Comparison of ENCODE assay signal across 9 mouse cellular contexts in the genomic region with DNA sequence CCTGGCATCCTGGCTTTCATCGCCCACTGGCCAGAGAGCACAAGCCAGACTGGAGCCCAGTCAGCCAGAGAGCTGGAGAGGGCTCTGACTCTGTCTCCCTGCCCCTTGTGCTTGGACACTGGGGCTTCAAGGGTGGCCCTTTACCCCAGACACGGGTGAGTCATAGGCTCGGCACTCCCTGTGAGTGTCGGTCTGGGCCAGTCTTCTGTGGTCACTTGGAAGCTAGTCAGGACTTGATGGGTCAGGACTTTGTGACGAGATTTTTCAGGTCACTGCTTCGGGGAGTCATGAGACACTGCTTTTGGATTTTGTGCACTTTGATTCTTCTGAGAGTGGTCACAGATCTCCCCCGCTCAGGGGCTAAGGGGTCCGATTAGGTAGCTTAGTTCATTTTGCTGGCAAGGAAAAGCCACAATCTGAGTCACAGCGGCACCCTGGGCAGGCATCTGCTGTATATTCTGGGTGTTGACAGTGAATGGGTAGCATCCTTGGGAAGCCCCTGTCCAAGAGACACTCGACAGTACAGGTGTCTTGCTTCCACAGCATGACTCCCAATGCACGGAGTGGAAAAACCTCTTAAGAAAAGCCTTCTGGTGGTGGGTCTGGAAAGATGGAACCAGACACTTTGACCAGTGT. TPM values are rescaled to one million over a fixed set of nuclear protein-coding genes. Genes with fewer than 3 reads are reported as not detected.
DNase-seq lines count a peak whose midpoint lies in the region; TF ChIP-seq lines count a peak whose summit lies in the region.
"Had no signal": no experiment of that assay in that cellular context is flagged by ENCODE, and none has a peak within 500 bp of the region (broad histone marks: within the 10 kb centered on the region; RNA-seq: fewer than 3 reads in every experiment).

No protein-coding gene starts in this region.

- H3ac ChIP-seq in myocyte (ENCODE audit: control insufficient read depth, insufficient read length): no peak overlapping the region

- peaks cover 36% of the 10 kb centered on the region for H3K36me3 ChIP-seq in myocyte (ENCODE audit: control insufficient read depth, insufficient read depth)

- H3K4me2 ChIP-seq in myocyte (ENCODE audit: low read depth): peak overlapping the region; percentile 71

- H3K79me2 ChIP-seq in myocyte (ENCODE audit: control insufficient read depth, insufficient read depth): no peaks in the 10 kb centered on the region

- intact Hi-C loops in gastrocnemius, postnatal 14 days (cut with DNase I; ENCODE audit: low total_unique reads): loop anchor here (5.0 kb wide), 1 partner anchor 331 kb away; no protein-coding TSS in a partner anchor

- TF ChIP-seq POLR2A in myocyte (IDR thresholded peaks at IDR 0.05; ENCODE audit: insufficient read length, low read depth): no peak

- DNase-seq in kidney, adult 8-10 months: peak; percentile 33 to 40
- no peak for DNase-seq in kidney, postnatal 4 days
- peak; percentile 54 for DNase-seq in MN1 (ENCODE audit: low spot score)
- DNase-seq in adrenal gland, postnatal 14 days: peak; percentile 65
- DNase-seq in ovary, postnatal 10 days (ENCODE audit: low spot score): no peak
- no peak for DNase-seq in gastrocnemius, postnatal 14 days
- DNase-seq: heart, postnatal 14 days; lung, adult 2 months had no signal

- H3K4me3 ChIP-seq in myocyte: no peak overlapping the region

- no peaks in the 10 kb centered on the region for H3K27me3 ChIP-seq in myocyte (ENCODE audit: control insufficient read depth, insufficient read depth, insufficient read length)

TF ChIP-seq in myocyte, 11 proteins besides CTCF, POLR2A, EP300 and RAD21:
- peak in 2 of 3 experiments; percentile 11 to 56 for TF ChIP-seq MYOD1 (IDR thresholded peaks at IDR 0.05; ENCODE audit: control insufficient read depth in 1 of 3, insufficient read length in 2 of 3, low read depth in 2 of 3)
- TF ChIP-seq TCF3 (IDR thresholded peaks at IDR 0.05; ENCODE audit: insufficient read length, low read depth): no peak
TF ChIP-seq in myocyte: peak in this region for 1.

RNA-seq across cellular contexts. Expression of a gene that starts 43.0 kb away (rescaled TPM):
- total RNA-seq in adrenal gland, postnatal 14 days (2021): 1.3 and 6.9 TPM in 2 replicates
- 0.95 TPM for polyA plus RNA-seq in myocyte (2012; fragmentation: generic; extraction: Trizol)
- total RNA-seq in gastrocnemius, postnatal 14 days (2021): 1 to 10 TPM; 1.2 to 1.5 TPM

RNA-seq across cellular contexts. Expression of a gene that starts 49.0 kb away (rescaled TPM):
- total RNA-seq in adrenal gland, postnatal 14 days (2021): 26.6 and 40.0 TPM in 2 replicates
- polyA plus RNA-seq in myocyte (2012; fragmentation: generic; extraction: Trizol): 86.2 TPM
- total RNA-seq in gastrocnemius, postnatal 14 days (2021): 10 to 100 TPM; 54.4 to 64.5 TPM

Comparison
In these comparisons a context has a peak if more than half of its experiments do, and no peak if none do; other contexts are left out.
1. DNase-seq: peak in kidney, adult 8-10 months (2 of 2), MN1 (single experiment) and adrenal gland, postnatal 14 days (single experiment); none in kidney, postnatal 4 days (0 of 2), ovary, postnatal 10 days (single experiment) and gastrocnemius, postnatal 14 days (single experiment).